Mouse (Mus musculus) spleen, postnatal 10 days (tissue): ENCODE measurements around the gene Slc9a9.

ENCODE experiments used
- DNase-seq, 2 experiments: peaks; one replicate each; pipeline ENCODE4 v3.0.0; 2021 to 2022; ENCODE audit warnings: low spot score in 2 of 2

The Slc9a9 gene

DNA sequence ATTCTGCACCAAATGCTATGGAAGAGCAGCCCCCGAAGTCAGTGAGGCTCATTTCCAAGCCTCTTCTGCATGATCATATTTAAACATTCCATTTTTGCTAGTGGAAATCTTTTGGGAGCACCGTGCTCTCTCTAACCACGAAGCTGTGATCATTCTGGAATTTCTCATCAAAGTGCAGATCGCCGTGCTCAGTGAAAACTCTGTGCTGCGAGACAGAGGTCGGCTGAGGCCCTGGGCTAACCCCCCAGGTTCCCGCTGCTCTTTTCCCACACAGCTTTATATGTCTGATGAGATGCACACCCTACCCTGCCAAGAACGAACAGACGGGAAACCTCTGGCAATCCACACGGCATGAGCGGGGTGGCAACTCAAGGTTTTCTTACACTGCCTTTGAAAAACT, 406.1 kb downstream of the Slc9a9 start:
- DNase-seq, result no peak

DNA sequence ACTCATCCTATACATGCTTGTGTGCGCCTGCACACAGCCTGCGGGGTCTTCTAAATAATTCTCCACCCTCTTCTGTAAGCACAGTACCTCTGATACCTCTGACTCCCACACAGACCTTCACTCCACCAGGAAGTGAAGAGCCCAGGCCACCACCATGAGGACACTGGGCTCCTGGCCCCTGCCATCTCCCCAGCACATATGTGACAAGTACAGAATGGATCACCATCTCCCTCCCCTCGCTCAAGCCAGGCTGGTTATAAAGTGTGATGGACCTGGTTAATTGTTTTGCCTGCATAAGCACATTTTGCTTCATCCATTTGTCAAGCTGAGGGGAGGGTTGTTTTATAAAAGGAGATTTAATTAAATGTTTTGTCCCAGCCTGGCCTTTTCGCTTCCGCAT, 408.2 kb downstream of the Slc9a9 start:
- DNase-seq, result no peak

DNA sequence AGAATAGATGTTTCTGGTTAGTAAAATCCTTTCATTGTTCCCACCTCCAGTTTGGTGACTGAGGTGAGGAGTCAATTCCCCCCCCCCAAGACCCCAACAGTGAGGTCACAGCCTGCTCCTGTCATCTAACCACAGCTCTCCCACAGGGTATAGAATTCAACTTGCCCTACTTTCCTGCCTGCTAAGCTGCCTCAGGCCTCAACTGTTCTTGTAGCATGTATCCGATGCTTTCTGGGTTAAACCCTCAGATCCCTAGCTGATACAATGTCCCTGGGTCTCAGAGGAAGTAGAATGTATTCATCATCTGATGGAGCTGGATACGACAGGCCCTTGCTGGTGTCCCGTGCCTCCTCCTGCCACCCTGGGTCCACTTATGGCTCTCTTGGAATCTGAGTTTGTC, 408.9 kb downstream of the Slc9a9 start:
- no peak for DNase-seq

DNA sequence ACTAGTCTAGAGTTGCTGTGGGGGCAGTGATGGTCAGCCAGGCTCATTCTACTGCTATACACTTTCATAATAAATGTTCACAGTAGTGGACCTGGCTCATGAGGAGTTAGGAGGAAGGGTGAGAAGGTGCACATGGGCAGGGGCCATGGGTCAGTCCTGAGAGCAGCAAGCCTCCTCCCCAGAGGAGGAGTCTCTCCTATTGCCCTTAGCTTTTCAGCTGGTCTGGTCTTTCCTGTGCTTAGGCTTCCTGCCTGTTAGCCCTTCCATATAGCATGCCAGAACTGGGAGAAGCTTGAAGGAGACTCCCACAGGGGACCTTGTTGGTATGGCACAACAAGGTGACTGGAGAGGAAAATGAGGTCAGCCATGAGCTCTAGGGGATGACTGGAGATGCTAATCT, 410.2 kb downstream of the Slc9a9 start:
- DNase-seq, result no peak

DNA sequence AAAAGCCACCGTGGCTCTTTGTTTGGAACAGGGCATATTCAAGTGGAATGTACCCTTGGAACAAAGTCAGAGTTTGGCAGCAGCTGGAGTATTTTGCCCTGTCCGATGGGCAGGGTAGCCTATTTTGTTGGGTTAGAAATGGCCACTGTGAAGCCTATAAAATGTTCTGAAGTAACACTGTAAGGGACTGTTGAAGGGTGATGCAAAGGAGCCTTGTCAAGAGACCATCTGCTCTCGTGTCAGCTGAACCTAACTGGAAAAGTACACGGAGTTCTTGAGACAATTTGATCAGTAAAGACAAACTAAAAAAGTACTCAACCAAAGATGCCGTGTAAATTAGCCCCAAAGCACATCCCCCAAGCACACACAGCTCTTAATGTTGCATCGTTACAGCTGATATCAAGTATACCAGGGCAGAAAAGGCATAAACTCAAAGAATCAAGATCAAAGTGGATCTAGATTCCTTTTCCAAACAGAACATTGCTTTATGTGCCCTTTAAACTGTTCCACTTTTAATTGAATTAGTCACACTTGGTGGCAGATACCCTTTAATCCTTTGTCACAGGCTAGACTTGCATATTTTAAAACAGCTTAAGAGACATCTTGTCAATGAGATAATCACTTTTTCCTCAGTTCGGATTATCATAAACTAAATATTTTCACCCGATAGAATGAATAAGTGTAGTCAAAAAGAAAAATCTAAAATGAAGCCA, 416.6 kb downstream of the Slc9a9 start:
- DNase-seq, result no peak

DNA sequence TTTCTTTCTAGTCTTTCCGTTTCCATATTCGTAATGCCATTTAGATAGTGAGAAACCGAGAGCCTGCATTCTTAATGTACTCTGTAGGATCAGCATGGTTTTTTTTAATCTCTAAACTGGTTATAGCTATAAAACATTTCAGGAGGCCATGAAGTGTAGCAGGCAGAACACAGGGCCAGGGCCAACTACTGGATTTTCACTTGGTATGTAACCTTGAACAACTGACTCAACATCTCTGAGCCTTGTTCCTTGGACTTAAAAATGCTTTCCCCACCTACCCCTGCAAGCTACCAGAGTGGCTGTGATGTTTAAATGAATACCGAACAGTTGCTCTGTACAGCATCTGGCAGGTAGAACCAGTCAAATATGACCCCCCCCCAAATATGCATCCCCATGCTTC, 418.5 kb downstream of the Slc9a9 start:
- DNase-seq, result no peak

DNA sequence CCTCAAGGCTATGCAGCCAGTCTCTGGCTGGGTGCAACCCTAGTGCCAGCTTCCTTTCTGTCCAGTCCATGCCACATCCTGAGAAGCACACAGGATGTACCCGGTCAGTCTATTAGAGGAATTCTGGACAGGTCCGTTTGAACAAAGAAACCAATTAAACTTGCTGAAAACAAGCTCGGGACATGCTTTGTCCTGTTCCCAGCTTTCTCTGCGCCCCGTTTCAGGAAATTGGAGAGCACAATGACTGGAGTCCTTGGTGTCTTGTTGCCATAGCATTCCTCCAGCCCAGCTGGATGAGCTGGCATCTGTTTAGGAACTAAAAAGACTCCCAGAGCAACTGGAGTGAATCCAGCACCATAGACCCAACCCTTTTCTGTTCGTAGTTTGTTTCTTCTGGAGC, 419.3 kb downstream of the Slc9a9 start:
- no peak for DNase-seq

DNA sequence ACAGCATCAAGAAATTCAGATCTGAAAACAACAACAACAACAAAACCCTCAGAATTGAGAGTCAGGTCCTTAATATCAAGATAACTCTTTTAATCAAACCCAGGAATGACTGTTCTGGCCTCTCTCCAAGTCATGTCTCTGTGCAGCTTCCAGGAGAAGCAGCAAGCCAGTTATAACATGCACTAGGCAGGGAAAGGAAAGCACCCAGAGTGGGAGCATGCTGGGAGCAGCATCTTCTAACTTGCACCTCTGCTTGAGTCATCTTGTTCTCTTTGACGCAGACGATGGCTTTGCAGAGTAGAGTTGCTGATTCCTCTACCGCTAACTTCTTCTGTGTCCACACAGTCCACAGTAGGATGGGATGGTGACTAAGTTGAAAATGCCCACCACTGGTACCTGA, 426.8 kb downstream of the Slc9a9 start:
- no peak for DNase-seq

DNA sequence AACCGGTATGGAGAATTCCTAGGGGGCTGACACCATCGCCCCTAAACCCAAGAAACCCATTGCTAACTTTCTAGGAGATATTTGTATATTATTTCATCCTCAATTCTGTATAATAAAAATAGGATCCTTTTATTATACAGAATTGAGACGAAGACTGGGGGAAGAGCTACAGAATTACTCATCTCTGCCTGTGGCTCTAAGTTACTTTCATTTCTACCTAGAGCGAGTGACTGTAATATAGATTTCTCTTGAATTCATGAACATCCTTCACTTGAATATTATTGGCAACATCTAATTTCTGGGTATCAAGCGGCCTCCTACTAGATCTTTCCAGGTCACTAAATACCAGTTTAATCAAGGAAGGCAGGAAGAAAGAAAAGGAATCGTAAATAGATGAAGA, 436.1 kb downstream of the Slc9a9 start:
- DNase-seq, result no peak

DNA sequence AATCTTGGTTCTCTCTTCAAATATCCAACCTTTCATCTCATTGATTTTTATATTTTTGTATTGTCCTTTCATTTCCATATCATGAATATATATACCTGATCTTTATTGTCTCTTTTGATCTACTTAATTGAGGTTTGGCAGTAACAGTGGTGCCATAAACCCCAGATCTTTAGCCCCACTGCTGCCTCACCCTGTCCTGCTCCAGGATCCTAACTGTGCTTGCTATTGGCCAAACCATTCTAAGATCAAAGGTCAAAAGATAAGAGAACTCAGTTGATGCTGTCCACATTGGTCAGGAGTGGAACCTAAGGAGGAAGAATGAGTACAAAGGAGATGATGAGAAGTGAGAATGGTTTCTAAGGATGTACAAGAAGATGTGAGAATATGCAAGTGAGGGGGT, 440.1 kb downstream of the Slc9a9 start:
- DNase-seq, result no peak

DNA sequence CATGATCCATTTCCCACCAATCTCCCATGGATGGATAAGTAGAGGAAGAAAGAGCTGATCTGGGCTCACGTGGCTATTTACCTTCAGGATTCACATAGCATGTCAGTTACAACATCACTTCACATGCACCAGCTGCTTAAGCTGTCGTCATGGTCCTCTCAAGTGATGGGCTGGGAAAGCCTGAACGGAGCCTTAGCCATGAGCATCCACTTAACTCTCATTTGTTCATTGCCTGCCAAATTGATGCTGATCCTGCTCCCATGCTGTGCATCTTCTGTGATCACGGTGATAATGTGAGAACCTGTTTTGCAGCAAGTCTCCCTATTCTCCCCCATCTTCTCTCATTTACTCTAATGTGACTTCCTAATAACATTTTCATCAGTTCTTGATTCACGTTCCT, 441.1 kb downstream of the Slc9a9 start:
- no peak for DNase-seq

DNA sequence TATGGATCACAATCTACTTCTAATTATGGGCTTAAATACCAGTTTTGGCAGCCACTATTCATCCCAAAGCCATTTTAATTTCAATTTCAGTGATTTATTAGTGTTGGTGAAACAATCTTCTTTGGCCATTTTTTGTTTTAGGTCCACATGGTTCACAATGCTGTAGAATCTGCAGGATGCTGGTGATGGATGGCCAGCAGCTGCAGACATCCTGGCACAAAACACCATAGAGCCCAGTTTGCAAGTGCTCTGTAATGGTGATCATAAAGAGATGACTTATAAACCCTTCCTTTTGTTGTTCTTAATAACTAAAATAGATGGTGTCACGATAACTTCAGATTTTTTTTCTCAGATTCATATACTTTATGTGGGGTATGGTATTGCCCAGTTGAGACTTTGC, 442.0 kb downstream of the Slc9a9 start:
- no peak for DNase-seq

DNA sequence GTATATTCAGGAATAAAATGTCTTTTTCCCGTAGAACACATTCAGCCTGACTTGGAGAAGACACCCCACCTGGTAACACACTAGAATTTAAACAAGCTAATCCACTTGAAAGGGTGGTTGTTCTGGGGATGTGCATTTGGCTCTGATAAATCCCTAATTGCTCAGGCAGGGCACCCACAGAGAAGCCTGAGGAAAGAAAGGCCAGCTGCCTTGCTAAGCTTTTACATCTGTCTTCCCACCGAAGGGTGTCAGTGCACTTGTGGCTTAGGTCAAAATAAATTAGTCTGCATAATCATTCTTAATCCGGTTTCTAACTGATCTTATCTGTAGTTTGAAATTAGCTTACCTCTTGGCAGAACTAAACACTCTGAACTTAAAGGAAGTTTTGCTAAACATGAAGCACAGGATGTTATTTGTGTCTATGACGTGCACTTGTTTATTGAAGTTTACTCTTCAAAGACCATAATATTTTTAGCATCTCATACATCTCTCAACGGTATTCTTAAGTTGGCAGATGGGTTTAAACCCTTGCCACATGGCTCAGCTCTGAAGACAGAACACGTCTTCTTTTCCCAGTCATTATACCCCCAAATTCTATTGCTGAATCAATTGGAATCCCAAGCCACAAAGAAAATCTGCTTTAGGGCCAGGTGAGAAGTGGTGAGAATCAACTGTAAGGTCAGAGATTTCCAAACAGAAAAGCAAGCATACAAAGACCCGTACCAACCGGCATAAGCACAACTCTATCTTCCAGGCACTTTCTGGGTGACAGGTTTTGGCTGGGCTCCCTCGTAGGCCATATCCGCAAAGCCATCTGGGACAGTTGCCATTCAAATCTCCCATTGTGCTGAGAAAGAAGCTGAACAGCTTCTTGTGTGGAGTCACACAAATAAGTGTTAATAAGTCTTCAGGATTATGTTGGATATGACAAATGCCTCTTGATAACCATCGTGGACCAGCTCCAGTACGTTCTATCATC, 443.7 kb downstream of the Slc9a9 start:
- DNase-seq, result no peak

DNA sequence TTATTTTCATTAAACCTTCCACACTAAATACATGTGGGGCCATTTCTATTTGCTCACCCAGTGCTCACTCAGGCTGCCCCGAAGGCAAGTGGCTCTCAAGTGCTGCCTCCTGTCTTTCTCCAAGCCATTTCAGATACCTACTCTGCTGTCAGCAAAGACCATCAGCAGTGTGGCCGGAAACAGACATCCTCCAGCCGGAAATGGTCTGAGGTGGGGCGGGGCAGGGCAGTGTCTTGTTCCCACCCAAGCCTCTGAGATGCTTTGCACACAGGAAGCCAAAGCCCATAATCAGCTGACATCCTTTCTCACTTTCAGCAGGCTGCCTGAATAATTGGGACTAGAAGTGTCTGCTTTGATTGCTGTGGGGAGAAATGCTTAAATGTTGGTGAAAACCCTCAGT, 450.4 kb downstream of the Slc9a9 start:
- no peak for DNase-seq

DNA sequence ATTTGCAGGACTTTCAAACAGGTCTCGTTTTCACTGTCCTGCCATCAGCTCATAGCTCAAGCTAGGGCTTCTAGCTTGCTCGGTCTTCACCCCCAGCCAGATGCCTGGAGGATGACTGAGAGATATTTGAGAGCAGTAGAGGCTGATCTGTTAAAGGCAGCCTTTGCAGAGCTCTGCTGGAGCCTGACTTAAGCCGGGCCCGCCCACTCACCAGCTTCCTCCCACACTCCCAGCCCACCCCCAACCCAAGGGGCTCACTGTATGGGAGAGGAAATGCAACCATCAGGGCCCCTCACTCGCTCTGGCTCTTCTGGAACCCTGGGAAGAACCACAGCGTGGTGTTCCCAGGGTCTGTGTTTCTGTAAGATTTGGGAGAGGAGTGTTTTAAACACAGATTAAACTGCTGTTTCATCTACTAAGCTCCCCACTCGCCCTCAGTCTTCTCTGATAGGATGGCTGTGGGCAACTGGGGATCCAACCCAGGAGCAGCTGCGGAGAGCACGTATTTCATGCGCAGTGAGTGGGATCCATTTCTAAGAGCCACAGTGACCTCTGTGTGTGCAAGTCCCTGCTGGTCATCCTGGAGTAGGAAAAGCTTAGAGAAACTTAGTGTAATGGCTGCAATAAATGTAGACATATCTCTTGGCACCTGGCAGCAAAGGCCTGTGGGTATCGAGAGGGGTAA, 451.6 kb downstream of the Slc9a9 start:
- peak in 1 of 2 experiments; percentile 14 for DNase-seq

DNA sequence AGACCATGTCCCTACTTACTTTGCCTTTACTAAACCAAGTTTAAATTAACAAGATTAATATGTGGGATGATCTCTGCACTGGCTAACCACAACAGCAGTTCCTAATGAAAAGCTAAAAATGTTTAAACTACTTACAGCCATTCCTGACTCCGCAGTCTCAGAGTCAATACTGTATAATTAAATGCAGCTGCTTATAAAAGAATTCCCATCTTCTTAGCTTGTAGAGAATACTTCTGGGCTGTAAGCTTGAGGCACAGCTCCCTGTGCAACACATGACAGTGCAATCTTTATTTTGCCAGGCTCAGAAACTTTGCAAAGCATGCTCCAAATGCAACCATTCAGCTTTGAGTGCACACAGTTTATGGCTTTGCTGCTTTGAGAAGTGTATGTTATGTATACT, 456.0 kb downstream of the Slc9a9 start:
- DNase-seq, result no peak

DNA sequence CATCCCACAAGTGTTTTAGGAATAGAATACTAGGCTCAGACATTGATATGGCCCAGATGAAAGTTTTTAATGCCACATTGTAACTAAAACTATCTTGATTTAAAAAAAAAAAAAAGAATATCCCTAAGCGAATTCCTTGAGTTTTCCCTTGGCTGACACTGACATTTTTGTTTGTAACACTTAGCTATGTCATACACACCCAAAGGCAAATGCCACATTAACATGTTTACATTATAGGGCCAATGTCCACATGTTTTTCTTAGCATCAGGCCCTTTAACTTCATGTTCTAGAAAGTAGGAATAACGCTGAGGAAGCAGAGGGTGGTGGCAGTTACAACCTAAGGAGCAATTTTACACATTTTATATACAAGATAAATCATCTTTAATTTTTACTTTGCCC, 458.1 kb downstream of the Slc9a9 start:
- DNase-seq, result no peak

DNA sequence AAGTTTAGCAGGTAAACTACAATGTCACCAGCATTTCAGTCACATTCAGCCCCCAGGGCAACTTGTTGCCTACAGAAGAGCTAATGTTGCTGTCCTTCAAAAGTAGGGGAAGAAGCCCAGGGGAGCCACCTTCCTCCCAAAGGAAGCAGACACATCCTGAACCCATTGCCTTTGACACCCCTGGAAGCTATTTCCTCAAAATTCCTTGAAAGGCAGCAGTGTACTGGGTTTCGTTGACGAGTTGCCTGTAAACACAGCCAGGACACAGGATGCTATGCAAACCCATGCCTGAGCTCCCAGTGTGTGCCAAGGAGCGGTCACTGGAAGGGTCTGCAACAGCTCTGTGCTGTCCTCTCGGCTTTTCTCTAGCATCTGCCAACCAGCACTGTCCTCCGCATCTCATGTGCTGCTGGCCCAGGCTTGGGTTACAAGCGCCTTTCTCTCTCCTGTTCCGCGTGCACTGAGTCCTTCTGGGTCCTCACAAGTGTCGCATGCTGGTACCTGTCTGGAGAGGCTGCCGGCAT, 479.6 kb downstream of the Slc9a9 start:
- no peak for DNase-seq

DNA sequence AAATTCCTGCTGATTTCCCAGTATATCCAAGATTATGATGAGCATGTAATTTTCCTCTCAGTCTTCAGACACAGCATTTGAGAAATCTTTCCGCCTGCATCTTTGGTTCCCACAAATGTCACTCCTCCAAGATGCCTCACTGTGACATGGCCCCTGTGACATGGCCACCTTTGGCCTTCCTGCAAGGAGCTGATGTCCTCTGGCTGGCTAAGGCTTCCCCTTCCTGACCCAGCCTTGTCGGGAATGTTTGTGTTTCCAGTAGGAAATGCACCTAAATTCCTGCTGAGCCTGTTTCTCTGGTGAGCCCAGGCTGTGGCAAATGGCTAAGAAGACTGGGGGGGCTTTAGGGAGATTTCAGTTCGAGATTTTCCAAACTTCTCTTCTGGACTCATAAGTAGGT, 480.4 kb downstream of the Slc9a9 start:
- DNase-seq, result no peak

DNA sequence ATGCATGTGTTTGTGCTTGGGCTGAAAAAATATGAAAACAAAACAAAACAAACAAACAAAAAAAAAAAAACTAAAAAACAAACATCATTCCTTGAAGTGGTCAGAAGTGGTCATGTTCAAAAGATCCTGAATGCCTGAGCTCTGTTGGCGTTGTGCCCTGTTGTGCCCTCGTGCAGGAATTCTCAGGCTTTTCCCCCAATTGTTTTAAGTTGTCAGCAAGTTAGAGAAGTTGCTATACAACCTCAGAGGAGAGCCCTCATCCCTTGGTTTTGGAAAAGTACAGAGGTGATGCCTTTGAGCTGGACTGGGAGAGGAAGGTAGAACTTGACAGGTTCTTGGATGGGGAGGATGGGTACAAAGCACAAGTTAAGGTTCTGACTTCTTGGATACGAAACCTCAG, 480.9 kb downstream of the Slc9a9 start:
- no peak for DNase-seq

DNA sequence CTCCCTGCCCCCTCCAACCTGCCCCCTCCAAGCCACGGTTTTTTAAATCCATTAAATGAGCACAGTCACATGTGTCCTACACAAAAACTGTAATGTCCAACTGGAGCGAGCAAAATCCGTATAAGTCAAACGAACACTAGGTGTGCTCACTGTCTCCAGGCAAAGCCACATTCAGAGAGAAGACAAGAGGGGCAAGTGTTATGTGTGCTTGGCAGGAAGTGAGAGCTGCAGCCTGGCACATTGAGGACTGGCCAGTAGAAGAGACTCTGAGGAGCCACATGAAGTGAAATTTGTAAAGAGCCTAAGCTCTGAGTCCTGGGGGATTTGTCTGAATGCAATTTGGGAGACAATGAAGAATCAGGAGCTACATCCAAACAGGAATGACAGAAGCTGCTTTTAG, 481.3 kb downstream of the Slc9a9 start:
- no peak for DNase-seq

DNA sequence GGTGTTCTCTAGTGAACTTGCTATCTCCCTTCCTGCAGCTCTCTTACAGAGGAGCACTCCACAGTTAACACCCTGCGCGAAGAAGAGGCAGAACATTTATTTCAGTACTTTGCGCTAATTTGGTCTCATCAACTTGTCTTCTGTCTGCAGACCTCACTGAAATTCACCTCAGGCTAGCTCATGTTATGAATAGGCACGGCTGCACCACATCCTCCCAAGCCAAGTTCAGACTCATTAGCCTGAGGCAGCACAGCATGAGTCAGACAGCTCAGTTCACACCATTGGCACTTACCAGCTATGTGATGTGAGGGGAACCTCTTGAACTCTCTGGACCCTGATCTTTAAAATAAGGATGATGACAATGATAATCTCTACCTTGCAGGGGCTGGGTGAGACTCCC, 482.0 kb downstream of the Slc9a9 start:
- DNase-seq, result no peak
